In genomic region chr15:78839744-78840143, GRCm38 (mm10) we compare ENCODE assay signal across 9 mouse cellular contexts. TPM values are rescaled to one million over a fixed set of nuclear protein-coding genes. Genes with fewer than 3 reads are reported as not detected.
DNase-seq lines count a peak whose midpoint lies in the region; ATAC-seq lines count a peak whose summit lies in the region.
"Had no signal": no experiment of that assay in that cellular context is flagged by ENCODE, and none has a peak within 500 bp of the region (broad histone marks: within the 10 kb centered on the region; RNA-seq: fewer than 3 reads in every experiment).

No protein-coding gene starts in this region.

- H3K27me3 ChIP-seq in kidney, embryonic 14.5 days (ENCODE audit: control insufficient read depth, insufficient read depth, low read length), result peaks cover 8% of the 10 kb centered on the region

- H3K9ac ChIP-seq in kidney, embryonic 14.5 days (ENCODE audit: low read depth, low read length), result 0 out of 2 replicates have a peak overlapping the region, but pooled peaks have one; percentile 12

- no peak for DNase-seq in kidney, adult 11 months
- peak; percentile 83 for DNase-seq in embryo, embryonic 10.5 days (ENCODE audit: low spot score)
- peak; percentile 77 for DNase-seq in forelimb bud, embryonic 11.5 days (ENCODE audit: low read depth, low spot score)
- peak; percentile 59 for DNase-seq in lung, postnatal 10 days
- no peak for DNase-seq in left cerebral cortex, adult 8-10 months (ENCODE audit: low spot score in 2 of 2)
- no peak for DNase-seq in gastrocnemius, postnatal 14 days
- no peak for DNase-seq in layer of hippocampus, postnatal 25 days (ENCODE audit: extremely low spot score in 1 of 2, low spot score in 1 of 2)

- H3K9me3 ChIP-seq in kidney, embryonic 14.5 days (ENCODE audit: control insufficient read depth, low read length), result no peaks in the 10 kb centered on the region

- H3K4me2 ChIP-seq in kidney, embryonic 14.5 days (replicated peaks; ENCODE audit: low read depth, low read length), result no peak overlapping the region

- no peak for ATAC-seq in kidney, embryonic 14.5 days (ENCODE audit: low FRiP score, low TSS enrichment)

- no peak overlapping the region for H3K4me3 ChIP-seq in kidney, embryonic 14.5 days (ENCODE audit: low read length)

- H3K27ac ChIP-seq in kidney, embryonic 14.5 days (ENCODE audit: low read depth, low read length), result peak overlapping the region; percentile 65; the same call in 1 of the 2 replicates

- H3K4me1 ChIP-seq in kidney, embryonic 14.5 days (ENCODE audit: control insufficient read depth, insufficient read depth, low read length), result peaks cover 50% of the 10 kb centered on the region

- intact Hi-C loops in gastrocnemius, postnatal 14 days (cut with DNase I; ENCODE audit: low total_unique reads), result no loop called here

- 3% methylated on average over 2 of the region's 2 CpGs for WGBS in kidney, embryonic 14.5 days

- H3K36me3 ChIP-seq in kidney, embryonic 14.5 days (ENCODE audit: control insufficient read depth, insufficient read depth, low read length), result no peaks in the 10 kb centered on the region

RNA-seq across cellular contexts. Expression of gene Cdc42ep1, which starts 2.7 kb away (rescaled TPM):
- 28.4 and 37.9 TPM in 2 replicates for polyA plus RNA-seq in kidney, embryonic 14.5 days (2014; fragmentation: Nextera tagmentation; extraction: Ambion mirVana)
- total RNA-seq in left cerebral cortex, adult 8-10 months (2022), result 10 to 100 TPM; 16.8 to 22.9 (median 20.1) TPM
- 10 to 100 TPM; 22.7 to 23.6 TPM for total RNA-seq in gastrocnemius, postnatal 14 days (2021)
- total RNA-seq in layer of hippocampus, postnatal 25 days (2021), result 10 to 100 TPM; 14.2 to 14.9 TPM

RNA-seq across cellular contexts. Expression of gene Lgals2, which starts 15.6 kb away (rescaled TPM):
- polyA plus RNA-seq in kidney, embryonic 14.5 days (2014; fragmentation: Nextera tagmentation; extraction: Ambion mirVana), result 0.53 and 1.6 TPM in 2 replicates
- total RNA-seq in left cerebral cortex, adult 8-10 months (2022), result not detected
- not detected for total RNA-seq in gastrocnemius, postnatal 14 days (2021)
- total RNA-seq in layer of hippocampus, postnatal 25 days (2021), result not detected
- total RNA-seq: gastrocnemius, adult 8-10 months had no signal

RNA-seq across cellular contexts. Expression of gene Card10, which starts 36.9 kb away (rescaled TPM):
- polyA plus RNA-seq in kidney, embryonic 14.5 days (2014; fragmentation: Nextera tagmentation; extraction: Ambion mirVana), result 6.1 and 10.2 TPM in 2 replicates
- total RNA-seq in left cerebral cortex, adult 8-10 months (2022), result 1 to 10 TPM; 4.9 to 5.4 (median 5.0) TPM
- 1 to 10 TPM; 9.6 to 9.7 TPM for total RNA-seq in gastrocnemius, postnatal 14 days (2021)
- 1 to 10 TPM; 5.0 to 5.5 TPM for total RNA-seq in layer of hippocampus, postnatal 25 days (2021)

RNA-seq across cellular contexts. Expression of gene Gga1, which starts 37.2 kb away (rescaled TPM):
- polyA plus RNA-seq in kidney, embryonic 14.5 days (2014; fragmentation: Nextera tagmentation; extraction: Ambion mirVana), result 33.9 and 44.8 TPM in 2 replicates
- 10 to 100 TPM; 53.5 to 64.7 (median 57.6) TPM for total RNA-seq in left cerebral cortex, adult 8-10 months (2022)
- total RNA-seq in gastrocnemius, postnatal 14 days (2021), result 10 to 100 TPM; 28.0 to 28.2 TPM
- 10 to 100 TPM; 57.1 to 59.0 TPM for total RNA-seq in layer of hippocampus, postnatal 25 days (2021)

RNA-seq across cellular contexts. Expression of gene Gm49510, which starts 59.7 kb away (rescaled TPM):
- 0.19 and 0.59 TPM in 2 replicates for polyA plus RNA-seq in kidney, embryonic 14.5 days (2014; fragmentation: Nextera tagmentation; extraction: Ambion mirVana)
- under 1 TPM in 2 of 4 experiments, not detected in 2; 0.36 to 0.46 TPM for total RNA-seq in left cerebral cortex, adult 8-10 months (2022)
- total RNA-seq in gastrocnemius, postnatal 14 days (2021), result not detected
- not detected for total RNA-seq in layer of hippocampus, postnatal 25 days (2021)
- total RNA-seq: gastrocnemius, adult 8-10 months had no signal

Comparison
In these comparisons a context has a peak if more than half of its experiments do, and no peak if none do; other contexts are left out.
1. DNase-seq: peak in embryo, embryonic 10.5 days (single experiment), forelimb bud, embryonic 11.5 days (single experiment) and lung, postnatal 10 days (single experiment); none in kidney, adult 11 months (single experiment), left cerebral cortex, adult 8-10 months (0 of 2), gastrocnemius, postnatal 14 days (single experiment) and layer of hippocampus, postnatal 25 days (0 of 2).